Mouse (Mus musculus) myocyte (in vitro differentiated cells): Measurements from ENCODE around the gene Prss32.

ENCODE experiments used
- E2F4 ChIP-seq: IDR thresholded peaks from one replicate; pipeline ENCODE4 v1.6.1; 2011; ENCODE audit warnings: mild to moderate bottlenecking, control low read depth, moderate library complexity; ENCODE audit not compliant: insufficient read depth
- MAX ChIP-seq: IDR thresholded peaks from one replicate; pipeline ENCODE4 v1.6.1; 2011; ENCODE audit warnings: low read depth, mild to moderate bottlenecking, control low read depth
- MYOD1 ChIP-seq, 3 experiments: IDR thresholded peaks; one replicate each; pipeline ENCODE4 v1.6.1; 2011; ENCODE audit warnings: control low read depth in 2 of 3, low read depth in 2 of 3, mild to moderate bottlenecking in 2 of 3, moderate library complexity in 1 of 3; ENCODE audit not compliant: insufficient read length in 2 of 3, control insufficient read depth in 1 of 3
- POLR2A ChIP-seq: IDR thresholded peaks from one replicate; pipeline ENCODE4 v1.6.1; 2011; ENCODE audit warnings: low read depth, mild to moderate bottlenecking, control low read depth, moderate library complexity; ENCODE audit not compliant: insufficient read length
- POLR2AphosphoS2 ChIP-seq: IDR thresholded peaks from one replicate; pipeline ENCODE4 v1.6.1; 2011; ENCODE audit warnings: low read depth, control low read depth; ENCODE audit not compliant: insufficient read length
- SRF ChIP-seq: IDR thresholded peaks from one replicate; pipeline ENCODE4 v1.6.1; 2011; ENCODE audit warnings: low read depth; ENCODE audit not compliant: control insufficient read depth, insufficient read length
- TCF12 ChIP-seq: IDR thresholded peaks from one replicate; pipeline ENCODE4 v1.6.1; 2011; ENCODE audit warnings: mild to moderate bottlenecking, control low read depth; ENCODE audit not compliant: poor library complexity, insufficient read depth, severe bottlenecking
- TCF3 ChIP-seq: IDR thresholded peaks from one replicate; pipeline ENCODE4 v1.6.1; 2011; ENCODE audit warnings: low read depth, control low read depth; ENCODE audit not compliant: insufficient read length
- USF1 ChIP-seq: IDR thresholded peaks from one replicate; pipeline ENCODE4 v1.6.1; 2011; ENCODE audit warnings: low read depth, mild to moderate bottlenecking, control low read depth, moderate library complexity

DNA sequence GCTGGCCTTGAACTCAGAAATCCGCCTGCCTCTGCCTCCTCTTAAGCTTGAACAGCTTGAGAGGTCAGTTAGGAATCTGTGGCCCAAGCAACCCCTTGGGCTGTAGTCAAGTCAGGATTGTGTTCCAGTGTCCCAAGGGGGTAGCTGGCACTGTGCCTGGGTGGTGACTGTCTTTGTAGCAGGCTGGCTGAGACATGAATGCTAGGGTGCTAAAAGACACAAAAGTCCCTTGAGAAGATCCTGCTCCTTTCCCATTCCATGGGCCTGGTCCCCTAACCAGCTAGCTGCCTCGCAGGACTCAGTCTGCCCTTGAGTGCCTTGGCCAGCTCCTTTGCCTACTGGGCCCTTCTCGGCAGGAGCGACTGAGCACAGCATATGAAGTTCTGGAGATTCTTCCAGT lies 19.3 kb downstream of the Prss32 start:
- no peak for TF ChIP-seq E2F4
- TF ChIP-seq POLR2A: no peak
- no peak for TF ChIP-seq MAX
- no peak for TF ChIP-seq USF1
- no peak for TF ChIP-seq SRF
- no peak for TF ChIP-seq MYOD1 (IDR thresholded peaks at IDR 0.05; ENCODE audit: control insufficient read depth in 1 of 3, insufficient read length in 2 of 3, low read depth in 2 of 3)
- TF ChIP-seq TCF12: no peak
- TF ChIP-seq TCF3: no peak
- TF ChIP-seq POLR2AphosphoS2: no peak
